In genomic region chr7:125945915-125946314, GRCm38 (mm10) we compare ENCODE assay signal across 21 mouse cellular contexts.
DNase-seq lines count a peak whose midpoint lies in the region; ATAC-seq and TF ChIP-seq lines count a peak whose summit lies in the region.
"Had no signal": no experiment of that assay in that cellular context is flagged by ENCODE, and none has a peak within 500 bp of the region (broad histone marks: within the 10 kb centered on the region; RNA-seq: fewer than 3 reads in every experiment).

No protein-coding gene starts in this region.

- H3ac ChIP-seq in C2C12 (ENCODE audit: control insufficient read depth, insufficient read length, low read depth): no peak overlapping the region

- no peaks in the 10 kb centered on the region for H3K79me3 ChIP-seq in C2C12 (ENCODE audit: low read depth)

- no peak overlapping the region for H3K4me3 ChIP-seq in heart, embryonic 16.5 days (ENCODE audit: low read length)
- no peak overlapping the region for H3K4me3 ChIP-seq in C2C12 (ENCODE audit: insufficient read depth, poor library complexity, severe bottlenecking)
- H3K4me3 ChIP-seq: erythroblast, embryonic 14.5 days; forebrain, embryonic 15.5 days; left cerebral cortex, adult 2 months; liver, embryonic 12.5 days; midbrain, embryonic 12.5 days; neural tube, embryonic 13.5 days had no signal

- peaks cover 16% of the 10 kb centered on the region for H3K4me1 ChIP-seq in heart, embryonic 16.5 days (ENCODE audit: control insufficient read depth, insufficient read depth, low read length)
- H3K4me1 ChIP-seq: liver, embryonic 12.5 days; midbrain, embryonic 12.5 days; neural tube, embryonic 13.5 days had no signal

- no peak for TF ChIP-seq CTCF in C2C12 (IDR thresholded peaks at IDR 0.05; ENCODE audit: control insufficient read depth, insufficient read depth, insufficient read length)

- H3K9ac ChIP-seq in heart, embryonic 16.5 days (ENCODE audit: low read length): no peak overlapping the region
- H3K9ac ChIP-seq: forebrain, embryonic 15.5 days; liver, embryonic 12.5 days; midbrain, embryonic 12.5 days; neural tube, embryonic 13.5 days had no signal

- intact Hi-C loops in left cerebral cortex, postnatal 4 days (cut with DNase I): no loop called here

- no peaks in the 10 kb centered on the region for H3K27me3 ChIP-seq in heart, embryonic 16.5 days (ENCODE audit: control insufficient read depth, insufficient read depth, low read length)
- peaks cover 17% of the 10 kb centered on the region for H3K27me3 ChIP-seq in C2C12 (ENCODE audit: control insufficient read depth, insufficient read depth, insufficient read length)
- H3K27me3 ChIP-seq: forebrain, embryonic 15.5 days; midbrain, embryonic 12.5 days; neural tube, embryonic 13.5 days had no signal

- peak overlapping the region; percentile 73 for H3K27ac ChIP-seq in heart, embryonic 16.5 days (ENCODE audit: low read length)
- H3K27ac ChIP-seq: forebrain, embryonic 15.5 days; hindbrain, postnatal 0 days; left cerebral cortex, adult 2 months; liver, embryonic 12.5 days; midbrain, embryonic 12.5 days; neural tube, embryonic 13.5 days had no signal

- ATAC-seq in heart, embryonic 16.5 days (replicated peaks; ENCODE audit: extremely low read depth, insufficient read depth, low FRiP score): peak; percentile 71
- ATAC-seq: forebrain, embryonic 15.5 days; hindbrain, postnatal 0 days; liver, embryonic 12.5 days had no signal

- H3K79me2 ChIP-seq in C2C12 (ENCODE audit: control insufficient read depth, insufficient read depth): no peaks in the 10 kb centered on the region

- no peaks in the 10 kb centered on the region; the same call in 1 of the 2 replicates for H3K9me3 ChIP-seq in heart, embryonic 16.5 days (replicated peaks; ENCODE audit: control insufficient read depth, low read length)
- H3K9me3 ChIP-seq: forebrain, embryonic 15.5 days; liver, embryonic 12.5 days; midbrain, embryonic 12.5 days; neural tube, embryonic 13.5 days had no signal

- WGBS in heart, embryonic 16.5 days: 46% methylated on average over 8 of the region's 8 CpGs

- no peak overlapping the region for H3K4me2 ChIP-seq in heart, embryonic 16.5 days (ENCODE audit: low read depth, low read length)
- H3K4me2 ChIP-seq: forebrain, embryonic 15.5 days; liver, embryonic 12.5 days; midbrain, embryonic 12.5 days; neural tube, embryonic 13.5 days had no signal

- DNase-seq in heart, adult 18-20 months: no peak
- DNase-seq in fibroblast of lung, adult 2 months (ENCODE audit: low read depth): peak; percentile 3
- DNase-seq in lung, postnatal 10 days: peak; percentile 9
- no peak for DNase-seq in gastrocnemius, postnatal 10 days
- no peak for DNase-seq in left cerebral cortex, postnatal 4 days
- DNase-seq: adrenal gland, adult 8-10 months; cerebellum, adult 11 months; cerebellum, postnatal 14 days; kidney, adult 18-20 months; kidney, postnatal 14 days; right cerebral cortex, postnatal 25 days; thymus, postnatal 4 days had no signal

- no peaks in the 10 kb centered on the region for H3K36me3 ChIP-seq in heart, embryonic 16.5 days (ENCODE audit: control insufficient read depth, insufficient read depth)
- H3K36me3 ChIP-seq in C2C12 (ENCODE audit: control insufficient read depth, insufficient read depth): no peaks in the 10 kb centered on the region
- H3K36me3 ChIP-seq: forebrain, embryonic 15.5 days; liver, embryonic 12.5 days; midbrain, embryonic 12.5 days; neural tube, embryonic 13.5 days had no signal

TF ChIP-seq in C2C12, 6 proteins besides CTCF, POLR2A, EP300 and RAD21:
- TF ChIP-seq USF1 (IDR thresholded peaks at IDR 0.05; ENCODE audit: low read depth) (no peak), MYOG (IDR thresholded peaks at IDR 0.05; ENCODE audit: control insufficient read depth, extremely low read depth, insufficient read length) (no peak), MYOD1 (IDR thresholded peaks at IDR 0.05; ENCODE audit: control insufficient read depth, insufficient read length, low read depth) (no peak), CEBPB (IDR thresholded peaks at IDR 0.05; ENCODE audit: low read depth) (peak; percentile 42)

Comparison
In these comparisons a context has a peak if more than half of its experiments do, and no peak if none do; other contexts are left out.
1. DNase-seq: peak in fibroblast of lung, adult 2 months (single experiment) and lung, postnatal 10 days (single experiment); none in heart, adult 18-20 months (0 of 2), gastrocnemius, postnatal 10 days (single experiment) and left cerebral cortex, postnatal 4 days (single experiment).